ENCODE assay signal across 16 mouse cellular contexts in the genomic region with DNA sequence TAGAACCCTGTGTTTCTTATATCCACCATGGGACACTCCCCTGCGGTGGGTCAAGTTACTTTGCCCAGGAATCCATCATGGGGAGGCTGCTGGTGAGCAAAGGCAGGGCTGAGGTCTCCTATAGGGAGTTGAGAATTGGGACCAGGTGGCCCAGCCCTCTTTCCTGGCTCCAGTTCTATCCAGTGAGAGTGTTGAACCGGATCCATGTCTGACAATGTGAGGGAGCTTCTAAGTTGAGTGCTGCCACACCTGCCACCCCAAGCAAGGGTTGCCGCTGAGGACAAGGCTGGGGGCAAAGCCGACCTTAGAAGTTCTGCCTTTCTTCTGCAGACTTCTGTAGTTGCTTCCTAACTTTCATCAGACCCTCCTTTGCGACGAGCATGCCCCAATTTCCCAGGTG. TPM values are rescaled to one million over a fixed set of nuclear protein-coding genes. Genes with fewer than 3 reads are reported as not detected.
DNase-seq lines count a peak whose midpoint lies in the region; ATAC-seq and TF ChIP-seq lines count a peak whose summit lies in the region.
"Not testable (repeated sequence)": the region's sequence is repeated elsewhere in the genome, so short reads cannot be mapped to it uniquely, and the experiment has no call there.
"Had no signal": no experiment of that assay in that cellular context is flagged by ENCODE, and none has a peak within 500 bp of the region (broad histone marks: within the 10 kb centered on the region; RNA-seq: fewer than 3 reads in every experiment).

No protein-coding gene starts in this region.

- H3K79me2 ChIP-seq in myocyte (ENCODE audit: control insufficient read depth, insufficient read depth) = not testable (repeated sequence)

- H3ac ChIP-seq in myocyte (ENCODE audit: control insufficient read depth, insufficient read length) = not testable (repeated sequence)

- not testable (repeated sequence) for H3K9ac ChIP-seq in embryonic facial prominence, embryonic 12.5 days; kidney, postnatal 0 days (ENCODE audit: low read depth, low read length)
- peak overlapping the region; percentile 95 for H3K9ac ChIP-seq in forebrain, embryonic 14.5 days (ENCODE audit: low read length)
- H3K9ac ChIP-seq in hindbrain, embryonic 13.5 days = peak overlapping the region; percentile 96
- H3K9ac ChIP-seq in midbrain, embryonic 11.5 days (ENCODE audit: low read length) = peak overlapping the region; percentile 90

- TF ChIP-seq POLR2A in myocyte (IDR thresholded peaks at IDR 0.05; ENCODE audit: insufficient read length, low read depth) = not testable (repeated sequence)

- TF ChIP-seq CTCF in kidney, postnatal 0 days (IDR thresholded peaks at IDR 0.05; ENCODE audit: low read depth) = not testable (repeated sequence)

- peaks cover 21% of the 10 kb centered on the region for H3K4me1 ChIP-seq in embryonic facial prominence, embryonic 12.5 days
- peaks cover 45% of the 10 kb centered on the region for H3K4me1 ChIP-seq in forebrain, embryonic 14.5 days (ENCODE audit: control insufficient read depth, insufficient read depth, low read length)
- peaks cover 82% of the 10 kb centered on the region for H3K4me1 ChIP-seq in hindbrain, embryonic 13.5 days (replicated peaks)
- not testable (repeated sequence) for H3K4me1 ChIP-seq in kidney, postnatal 0 days (replicated peaks; ENCODE audit: insufficient read depth, low read length)
- H3K4me1 ChIP-seq in midbrain, embryonic 11.5 days (ENCODE audit: control insufficient read depth, insufficient read depth, low read length) = peaks cover 29% of the 10 kb centered on the region

- 51% methylated on average over 6 of the region's 6 CpGs for WGBS in embryonic facial prominence, embryonic 12.5 days
- 55% methylated on average over 6 of the region's 6 CpGs for WGBS in forebrain, embryonic 14.5 days
- 56% methylated on average over 6 of the region's 6 CpGs for whole genome bisulfite sequencing in hindbrain, embryonic 13.5 days
- WGBS in kidney, postnatal 0 days = 39% methylated on average over 6 of the region's 6 CpGs
- 60% methylated on average over 6 of the region's 6 CpGs for WGBS in midbrain, embryonic 11.5 days

- peak overlapping the region; percentile 98 for H3K4me2 ChIP-seq in embryonic facial prominence, embryonic 12.5 days (replicated peaks)
- peak overlapping the region; percentile 90 for H3K4me2 ChIP-seq in forebrain, embryonic 14.5 days (ENCODE audit: low read length)
- peak overlapping the region; percentile 75 for H3K4me2 ChIP-seq in hindbrain, embryonic 13.5 days
- H3K4me2 ChIP-seq in kidney, postnatal 0 days (ENCODE audit: low read length) = 0 out of 2 replicates have a peak overlapping the region, but pooled peaks have one; percentile 97
- peak overlapping the region; percentile 95 for H3K4me2 ChIP-seq in midbrain, embryonic 11.5 days
- H3K4me2 ChIP-seq in myocyte (ENCODE audit: low read depth) = peak overlapping the region; percentile 63

- peak overlapping the region; percentile 66; the same call in 1 of the 2 replicates for H3K4me3 ChIP-seq in embryonic facial prominence, embryonic 12.5 days
- peak overlapping the region; percentile 75 for H3K4me3 ChIP-seq in forebrain, embryonic 14.5 days (ENCODE audit: low read depth, low read length)
- H3K4me3 ChIP-seq in hindbrain, embryonic 13.5 days = peak overlapping the region; percentile 80
- not testable (repeated sequence) for H3K4me3 ChIP-seq in kidney, postnatal 0 days (replicated peaks; ENCODE audit: low read depth, low read length)
- peak overlapping the region; percentile 84 for H3K4me3 ChIP-seq in midbrain, embryonic 11.5 days (ENCODE audit: low read depth, low read length)
- H3K4me3 ChIP-seq in myocyte = peak overlapping the region; percentile 37

- peaks cover 24% of the 10 kb centered on the region; the same call in 1 of the 2 replicates for H3K27me3 ChIP-seq in embryonic facial prominence, embryonic 12.5 days
- H3K27me3 ChIP-seq in forebrain, embryonic 14.5 days (replicated peaks; ENCODE audit: control insufficient read depth, insufficient read depth, low read length); hindbrain, embryonic 13.5 days; kidney, postnatal 0 days (ENCODE audit: insufficient read depth, low read length); midbrain, embryonic 11.5 days (ENCODE audit: control insufficient read depth, insufficient read depth, low read length); myocyte (ENCODE audit: control insufficient read depth, insufficient read depth, insufficient read length): not testable (repeated sequence)

- DNase-seq in brain, adult 2 months (ENCODE audit: low read depth, low spot score) = peak; percentile 51
- DNase-seq in forebrain, embryonic 14.5 days (ENCODE audit: low spot score); kidney, postnatal 0 days (ENCODE audit: low spot score); midbrain, embryonic 11.5 days (ENCODE audit: low spot score, missing footprints): not testable (repeated sequence)

- not testable (repeated sequence) for H3K27ac ChIP-seq in embryonic facial prominence, embryonic 12.5 days; forebrain, embryonic 14.5 days (ENCODE audit: low read depth, low read length); kidney, postnatal 0 days; midbrain, embryonic 11.5 days (ENCODE audit: low read depth, low read length)
- peak overlapping the region; percentile 89 for H3K27ac ChIP-seq in hindbrain, embryonic 13.5 days

- ATAC-seq in embryonic facial prominence, embryonic 12.5 days (ENCODE audit: insufficient number of reproducible peaks, insufficient read depth, low FRiP score, low TSS enrichment); forebrain, embryonic 14.5 days; hindbrain, embryonic 13.5 days (ENCODE audit: low FRiP score); kidney, postnatal 0 days (replicated peaks; ENCODE audit: low FRiP score, low read depth); midbrain, embryonic 11.5 days (ENCODE audit: low FRiP score): not testable (repeated sequence)

- H3K36me3 ChIP-seq in embryonic facial prominence, embryonic 12.5 days; forebrain, embryonic 14.5 days (ENCODE audit: control insufficient read depth, insufficient read depth, low read length); hindbrain, embryonic 13.5 days; kidney, postnatal 0 days (ENCODE audit: insufficient read depth, low read length); midbrain, embryonic 11.5 days (ENCODE audit: control insufficient read depth, insufficient read depth, low read length); myocyte (ENCODE audit: control insufficient read depth, insufficient read depth): not testable (repeated sequence)

- H3K9me3 ChIP-seq in embryonic facial prominence, embryonic 12.5 days; forebrain, embryonic 14.5 days (replicated peaks; ENCODE audit: control insufficient read depth, low read length); hindbrain, embryonic 13.5 days; kidney, postnatal 0 days (replicated peaks; ENCODE audit: low read length); midbrain, embryonic 11.5 days (ENCODE audit: control insufficient read depth, low read length): not testable (repeated sequence)

RNA-seq across cellular contexts. Expression of a gene that starts 1.5 kb away (rescaled TPM):
- polyA plus RNA-seq in embryonic facial prominence, embryonic 12.5 days (2016; fragmentation: Nextera tagmentation; extraction: Ambion mirVana) = 7.6 and 10.7 TPM in 2 replicates
- 26.3 and 29.0 TPM in 2 replicates for polyA plus RNA-seq in forebrain, embryonic 14.5 days (2014; fragmentation: Nextera tagmentation; extraction: Ambion mirVana)
- 67.2 and 67.9 TPM in 2 replicates for polyA plus RNA-seq in hindbrain, embryonic 13.5 days (2015; fragmentation: Nextera tagmentation; extraction: Ambion mirVana)
- 7.1 and 8.2 TPM in 2 replicates for polyA plus RNA-seq in kidney, postnatal 0 days (2015; fragmentation: Nextera tagmentation; extraction: Ambion mirVana)
- 6.6 and 6.7 TPM in 2 replicates for polyA plus RNA-seq in midbrain, embryonic 11.5 days (2014; fragmentation: Nextera tagmentation; extraction: Ambion mirVana)
- 54.4 TPM for polyA plus RNA-seq in myocyte (2012; fragmentation: generic; extraction: Trizol)
- polyA plus RNA-seq: activated CD4-positive, CD25-positive, alpha-beta regulatory T cell, adult 4 months; CD4-positive, CD25-positive, alpha-beta regulatory T cell, adult 4 months had no signal

RNA-seq across cellular contexts. Expression of a gene that starts 21.0 kb away (rescaled TPM):
- 1.5 and 2.0 TPM in 2 replicates for polyA plus RNA-seq in embryonic facial prominence, embryonic 12.5 days (2016; fragmentation: Nextera tagmentation; extraction: Ambion mirVana)
- 1.4 and 2.0 TPM in 2 replicates for polyA plus RNA-seq in forebrain, embryonic 14.5 days (2014; fragmentation: Nextera tagmentation; extraction: Ambion mirVana)
- polyA plus RNA-seq in hindbrain, embryonic 13.5 days (2015; fragmentation: Nextera tagmentation; extraction: Ambion mirVana) = 1.2 and 1.6 TPM in 2 replicates
- 11.5 and 15.9 TPM in 2 replicates for polyA plus RNA-seq in kidney, postnatal 0 days (2015; fragmentation: Nextera tagmentation; extraction: Ambion mirVana)
- polyA plus RNA-seq in midbrain, embryonic 11.5 days (2014; fragmentation: Nextera tagmentation; extraction: Ambion mirVana) = 0.86 and 1.4 TPM in 2 replicates
- polyA plus RNA-seq in myocyte (2012; fragmentation: generic; extraction: Trizol) = 32.5 TPM

RNA-seq across cellular contexts. Expression of a gene that starts 23.5 kb away (rescaled TPM):
- polyA plus RNA-seq in embryonic facial prominence, embryonic 12.5 days (2016; fragmentation: Nextera tagmentation; extraction: Ambion mirVana) = 100 and 113 TPM in 2 replicates
- polyA plus RNA-seq in forebrain, embryonic 14.5 days (2014; fragmentation: Nextera tagmentation; extraction: Ambion mirVana) = 178 and 205 TPM in 2 replicates
- 259 and 270 TPM in 2 replicates for polyA plus RNA-seq in hindbrain, embryonic 13.5 days (2015; fragmentation: Nextera tagmentation; extraction: Ambion mirVana)
- polyA plus RNA-seq in kidney, postnatal 0 days (2015; fragmentation: Nextera tagmentation; extraction: Ambion mirVana) = 40.2 and 41.4 TPM in 2 replicates
- 83.8 and 83.9 TPM in 2 replicates for polyA plus RNA-seq in midbrain, embryonic 11.5 days (2014; fragmentation: Nextera tagmentation; extraction: Ambion mirVana)
- 30.0 TPM for polyA plus RNA-seq in myocyte (2012; fragmentation: generic; extraction: Trizol)
- polyA plus RNA-seq: activated CD4-positive, CD25-positive, alpha-beta regulatory T cell, adult 4 months had no signal

RNA-seq across cellular contexts. Expression of a gene that starts 29.0 kb away (rescaled TPM):
- polyA plus RNA-seq in embryonic facial prominence, embryonic 12.5 days (2016; fragmentation: Nextera tagmentation; extraction: Ambion mirVana) = 1.3 and 1.4 TPM in 2 replicates
- 0.20 and 0.45 TPM in 2 replicates for polyA plus RNA-seq in forebrain, embryonic 14.5 days (2014; fragmentation: Nextera tagmentation; extraction: Ambion mirVana)
- polyA plus RNA-seq in hindbrain, embryonic 13.5 days (2015; fragmentation: Nextera tagmentation; extraction: Ambion mirVana) = 1.1 and 1.6 TPM in 2 replicates
- polyA plus RNA-seq in kidney, postnatal 0 days (2015; fragmentation: Nextera tagmentation; extraction: Ambion mirVana) = 0.06 and 0.12 TPM in 2 replicates
- 0.55 and 0.59 TPM in 2 replicates for polyA plus RNA-seq in midbrain, embryonic 11.5 days (2014; fragmentation: Nextera tagmentation; extraction: Ambion mirVana)
- polyA plus RNA-seq in myocyte (2012; fragmentation: generic; extraction: Trizol) = 0.10 TPM
- polyA plus RNA-seq: brain, embryonic 14.5 days; CD4-positive, CD25-positive, alpha-beta regulatory T cell, adult 4 months; liver, embryonic 14.5 days had no signal

RNA-seq across cellular contexts. Expression of a gene that starts 31.2 kb away (rescaled TPM):
- polyA plus RNA-seq in embryonic facial prominence, embryonic 12.5 days (2016; fragmentation: Nextera tagmentation; extraction: Ambion mirVana) = not detected in 2 replicates
- polyA plus RNA-seq in forebrain, embryonic 14.5 days (2014; fragmentation: Nextera tagmentation; extraction: Ambion mirVana) = not detected in 2 replicates
- not detected in 2 replicates for polyA plus RNA-seq in hindbrain, embryonic 13.5 days (2015; fragmentation: Nextera tagmentation; extraction: Ambion mirVana)
- polyA plus RNA-seq in kidney, postnatal 0 days (2015; fragmentation: Nextera tagmentation; extraction: Ambion mirVana) = not detected in 2 replicates
- polyA plus RNA-seq in midbrain, embryonic 11.5 days (2014; fragmentation: Nextera tagmentation; extraction: Ambion mirVana) = not detected in 2 replicates
- polyA plus RNA-seq in myocyte (2012; fragmentation: generic; extraction: Trizol) = 0.32 TPM
- polyA plus RNA-seq: activated CD4-positive, CD25-positive, alpha-beta regulatory T cell, adult 4 months; brain, embryonic 14.5 days; heart, embryonic 13.5 days; intestine, embryonic 14.5 days; limb, embryonic 14.5 days; liver, embryonic 14.5 days; lung, embryonic 15.5 days; Patski had no signal
